Mouse (Mus musculus): Measurements from ENCODE around the gene Etaa1. TPM values are rescaled to one million over a fixed set of nuclear protein-coding genes. Genes with fewer than 3 reads are reported as not detected.
A peak's percentile ranks its signal among the peaks of the same experiment; 100 is the strongest.

Gene Etaa1
- total and polyA plus RNA-seq, 3 experiments, result 0.55 to 2.7 (median 2.1) TPM

- Histone ChIP-seq H3K27ac (peak overlapping the region; percentile 63), H3K79me2 (replicated peaks; ENCODE audit: control insufficient read depth, insufficient read depth, low read length) (no peaks in the 10 kb centered on the region), H3K9ac (ENCODE audit: low read depth, low read length) (no peak overlapping the region; the same call in 1 of the 2 replicates), H3K27me3 (ENCODE audit: control insufficient read depth, insufficient read depth, low read length) (no peaks in the 10 kb centered on the region), H3K4me3 (peak overlapping the region; percentile 82), H3K36me3 (ENCODE audit: control insufficient read depth, insufficient read depth, low read length) (peaks cover 2% of the 10 kb centered on the region; the same call in 1 of the 2 replicates), H3K4me1 (ENCODE audit: control insufficient read depth, insufficient read depth, low read length) (peaks cover 2% of the 10 kb centered on the region)
- no peak for DNase-seq
- no peak for TF ChIP-seq CTCF (IDR thresholded peaks at IDR 0.05)
- TF ChIP-seq EP300 (IDR thresholded peaks at IDR 0.05; ENCODE audit: insufficient read depth, low read depth, low read length), result no peak
- TF ChIP-seq POLR2A (IDR thresholded peaks at IDR 0.05; ENCODE audit: insufficient read depth, low read depth, low read length), result no peak
- WGBS, result under 1% methylated on average over 3 of the region's 3 CpGs
- intact Hi-C loops (cut with DNase I), result loop anchor here (10.0 kb wide), 1 partner anchor 922 kb away; no protein-coding TSS in a partner anchor
Observed at GRCm38 (mm10) chr11:17952791-17953190, 884 bp downstream of the Etaa1 start.

- no peaks in the 10 kb centered on the region for H3K79me2 ChIP-seq (replicated peaks; ENCODE audit: control insufficient read depth, insufficient read depth, low read length)
- no peaks in the 10 kb centered on the region for H3K27me3 ChIP-seq (ENCODE audit: control insufficient read depth, insufficient read depth, low read length)
- H3K9ac ChIP-seq (ENCODE audit: low read depth, low read length), result no peak overlapping the region
- H3K4me3 ChIP-seq, result no peak overlapping the region
- peaks cover 2% of the 10 kb centered on the region; the same call in 1 of the 2 replicates for H3K36me3 ChIP-seq (ENCODE audit: control insufficient read depth, insufficient read depth, low read length)
- 87% methylated on average over 3 of the region's 3 CpGs for WGBS
- no peak for TF ChIP-seq EP300 (IDR thresholded peaks at IDR 0.05; ENCODE audit: insufficient read depth, low read depth, low read length)
- no peak for TF ChIP-seq CTCF (IDR thresholded peaks at IDR 0.05)
- TF ChIP-seq POLR2A (IDR thresholded peaks at IDR 0.05; ENCODE audit: insufficient read depth, low read depth, low read length), result no peak
- peaks cover 2% of the 10 kb centered on the region for H3K4me1 ChIP-seq (ENCODE audit: control insufficient read depth, insufficient read depth, low read length)
- DNase-seq, result no peak
- H3K27ac ChIP-seq, result no peak overlapping the region
- intact Hi-C loops (cut with DNase I), result loop anchor here (10.0 kb wide), 1 partner anchor 923 kb away; no protein-coding TSS in a partner anchor
Observed at GRCm38 (mm10) chr11:17951336-17951735, 2.3 kb downstream of the Etaa1 start.

GRCm38 (mm10) chr11:17939168-17939567 is 14.5 kb downstream of the Etaa1 start:
- TF ChIP-seq CTCF (IDR thresholded peaks at IDR 0.05) (no peak), EP300 (IDR thresholded peaks at IDR 0.05; ENCODE audit: insufficient read depth, low read depth, low read length) (no peak), POLR2A (IDR thresholded peaks at IDR 0.05; ENCODE audit: insufficient read depth, low read depth, low read length) (no peak)
- intact Hi-C loops (cut with DNase I), result no loop called here
- Histone ChIP-seq H3K27ac (no peak overlapping the region), H3K4me1 (ENCODE audit: control insufficient read depth, insufficient read depth, low read length) (peaks cover 1% of the 10 kb centered on the region; the same call in 1 of the 2 replicates), H3K79me2 (replicated peaks; ENCODE audit: control insufficient read depth, insufficient read depth, low read length) (no peaks in the 10 kb centered on the region), H3K4me3 (no peak overlapping the region), H3K9ac (ENCODE audit: low read depth, low read length) (no peak overlapping the region), H3K27me3 (ENCODE audit: control insufficient read depth, insufficient read depth, low read length) (no peaks in the 10 kb centered on the region), H3K36me3 (ENCODE audit: control insufficient read depth, insufficient read depth, low read length) (no peaks in the 10 kb centered on the region; the same call in 1 of the 2 replicates)
- WGBS, result 65% methylated on average over 1 of the region's 1 CpGs
- no peak for DNase-seq

DNA sequence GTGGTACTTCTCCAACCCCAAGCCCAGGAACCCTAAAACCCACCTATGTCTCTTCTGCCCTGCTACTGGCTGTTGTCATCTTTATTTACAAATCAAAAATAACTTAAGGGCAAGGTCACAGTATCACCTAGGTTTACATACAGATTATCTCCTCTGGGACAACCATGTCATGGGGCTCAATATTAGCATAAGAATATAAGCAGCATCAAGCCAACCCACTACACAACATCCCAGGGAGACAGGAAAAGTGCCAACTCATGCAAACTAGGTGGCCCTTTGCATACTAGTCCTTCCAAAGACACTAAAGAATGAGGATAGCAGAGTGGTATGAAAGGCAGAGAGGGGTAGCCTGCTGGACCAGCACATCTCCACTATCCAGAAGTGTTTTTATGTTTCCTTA is 15.7 kb downstream of the Etaa1 start:
- Histone ChIP-seq H3K27me3 (ENCODE audit: control insufficient read depth, insufficient read depth, low read length) (no peaks in the 10 kb centered on the region), H3K79me2 (replicated peaks; ENCODE audit: control insufficient read depth, insufficient read depth, low read length) (no peaks in the 10 kb centered on the region), H3K27ac (no peak overlapping the region), H3K4me3 (no peak overlapping the region), H3K36me3 (ENCODE audit: control insufficient read depth, insufficient read depth, low read length) (no peaks in the 10 kb centered on the region), H3K4me1 (ENCODE audit: control insufficient read depth, insufficient read depth, low read length) (peaks cover 1% of the 10 kb centered on the region; the same call in 1 of the 2 replicates), H3K9ac (ENCODE audit: low read depth, low read length) (no peak overlapping the region)
- TF ChIP-seq POLR2A (IDR thresholded peaks at IDR 0.05; ENCODE audit: insufficient read depth, low read depth, low read length) (no peak), CTCF (IDR thresholded peaks at IDR 0.05) (no peak), EP300 (IDR thresholded peaks at IDR 0.05; ENCODE audit: insufficient read depth, low read depth, low read length) (no peak)
- no peak for DNase-seq
- intact Hi-C loops (cut with DNase I), result no loop called here

- intact Hi-C loops (cut with DNase I), result no loop called here
- TF ChIP-seq EP300 (IDR thresholded peaks at IDR 0.05; ENCODE audit: insufficient read depth, low read depth, low read length) (no peak), CTCF (IDR thresholded peaks at IDR 0.05) (no peak), POLR2A (IDR thresholded peaks at IDR 0.05; ENCODE audit: insufficient read depth, low read depth, low read length) (no peak)
Observed at GRCm38 (mm10) chr11:17917905-17918304, 35.8 kb downstream of the Etaa1 start.

DNA sequence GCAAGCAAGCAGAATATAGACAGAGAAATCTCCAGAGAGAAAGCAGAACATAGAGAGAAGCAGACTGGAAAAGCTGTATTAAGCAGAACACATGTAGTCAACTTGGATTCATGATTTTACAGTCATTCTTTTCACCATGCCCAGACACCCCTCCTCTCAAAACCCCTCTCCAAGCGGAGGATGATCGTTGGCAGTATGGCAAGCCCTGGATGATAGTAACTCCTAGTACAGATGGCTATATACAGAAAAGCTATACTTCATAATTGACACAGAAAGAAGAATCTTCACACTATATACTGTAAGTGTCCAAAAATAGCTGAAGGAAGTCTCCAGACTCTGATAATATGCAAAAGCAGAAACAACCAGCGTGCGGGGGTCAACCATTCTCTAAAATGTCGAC is 36.6 kb downstream of the Etaa1 start:
- no peak for DNase-seq
- no peaks in the 10 kb centered on the region for H3K4me1 ChIP-seq (ENCODE audit: control insufficient read depth, insufficient read depth, low read length)
- 73% methylated on average over 5 of the region's 5 CpGs for WGBS
- H3K27me3 ChIP-seq (ENCODE audit: control insufficient read depth, insufficient read depth, low read length), result no peaks in the 10 kb centered on the region
- no peak overlapping the region for H3K9ac ChIP-seq (ENCODE audit: low read depth, low read length)
- intact Hi-C loops (cut with DNase I), result no loop called here
- H3K4me3 ChIP-seq, result no peak overlapping the region
- no peak overlapping the region for H3K27ac ChIP-seq
- no peaks in the 10 kb centered on the region for H3K79me2 ChIP-seq (replicated peaks; ENCODE audit: control insufficient read depth, insufficient read depth, low read length)
- no peaks in the 10 kb centered on the region for H3K36me3 ChIP-seq (ENCODE audit: control insufficient read depth, insufficient read depth, low read length)
- TF ChIP-seq EP300 (IDR thresholded peaks at IDR 0.05; ENCODE audit: insufficient read depth, low read depth, low read length), result no peak
- TF ChIP-seq POLR2A (IDR thresholded peaks at IDR 0.05; ENCODE audit: insufficient read depth, low read depth, low read length), result no peak
- TF ChIP-seq CTCF (IDR thresholded peaks at IDR 0.05), result no peak

More at GRCm38 (mm10) chr11:17917905-17918304, 35.8 kb downstream of the Etaa1 start:
- Histone ChIP-seq H3K4me1 (ENCODE audit: control insufficient read depth, insufficient read depth, low read length) (no peaks in the 10 kb centered on the region), H3K27me3 (ENCODE audit: control insufficient read depth, insufficient read depth, low read length) (no peaks in the 10 kb centered on the region), H3K4me3 (no peak overlapping the region), H3K27ac (no peak overlapping the region), H3K79me2 (replicated peaks; ENCODE audit: control insufficient read depth, insufficient read depth, low read length) (no peaks in the 10 kb centered on the region), H3K9ac (ENCODE audit: low read depth, low read length) (no peak overlapping the region), H3K36me3 (ENCODE audit: control insufficient read depth, insufficient read depth, low read length) (no peaks in the 10 kb centered on the region)
- DNase-seq, result no peak
- 76% methylated on average over 4 of the region's 4 CpGs for WGBS
